Mouse (Mus musculus) induced T-regulatory cell, adult 2 months (primary cell): Measurements from ENCODE around the gene Surf4.

Source experiments
- DNase-seq: peaks from one replicate; pipeline ENCODE4 v3.0.0-alpha.2; 2012; ENCODE audit warnings: low read depth

The Surf4 gene

DNA sequence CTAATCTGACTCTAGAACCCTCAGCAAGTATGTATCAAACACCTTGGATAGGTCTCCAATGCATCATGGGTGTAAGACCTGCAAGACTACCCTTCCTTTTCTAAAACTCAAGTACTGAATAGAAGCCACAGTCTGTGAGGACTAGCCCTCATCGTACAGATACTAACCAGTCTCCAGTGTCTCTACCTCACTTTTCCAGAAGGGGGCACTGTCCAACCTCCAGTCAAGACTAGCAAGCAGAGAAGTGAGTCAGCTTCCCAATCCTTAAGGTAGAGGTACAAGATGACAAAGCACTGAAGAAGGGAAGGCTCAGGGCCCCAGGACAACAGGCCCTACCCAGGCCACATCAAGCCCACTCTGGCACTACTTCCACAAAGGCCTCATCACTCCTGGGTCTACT is 3.3 kb downstream of the Surf4 start:
- peak; percentile 86 for DNase-seq

DNA sequence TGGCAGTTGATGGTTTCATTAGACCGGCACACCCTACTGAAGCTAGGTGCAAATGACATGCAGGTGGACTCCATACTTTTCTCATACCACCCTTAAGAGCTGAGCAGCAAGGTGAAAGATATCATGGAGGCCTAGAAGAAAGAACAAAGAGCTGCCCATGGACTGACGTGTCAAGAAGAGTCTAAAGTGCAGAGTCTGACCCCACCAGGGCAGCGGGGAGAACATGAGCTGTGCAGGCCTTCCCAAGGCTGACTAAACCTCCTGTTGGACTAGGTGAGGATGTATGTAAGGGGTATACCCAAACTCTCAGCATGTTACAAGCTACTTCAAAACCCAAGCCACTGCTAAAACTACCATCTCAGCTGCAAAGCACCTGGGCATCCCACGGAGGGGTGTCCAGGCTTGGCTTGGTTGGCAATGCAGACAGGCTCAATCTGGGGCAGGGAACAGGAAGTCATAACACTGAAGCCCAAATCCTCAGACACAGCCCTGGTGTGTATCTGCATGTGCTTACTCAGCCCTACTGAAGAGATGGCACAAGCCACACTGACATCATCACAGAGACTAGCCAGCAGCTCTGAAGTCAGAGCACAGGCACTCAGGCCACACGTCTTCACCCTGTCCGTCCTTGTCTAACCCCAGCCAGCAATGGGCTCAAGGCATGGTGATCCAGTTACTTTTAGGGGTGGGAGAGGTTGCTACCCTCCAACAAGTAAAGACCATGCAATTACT is 5.8 kb downstream of the Surf4 start:
- DNase-seq, result no peak

DNA sequence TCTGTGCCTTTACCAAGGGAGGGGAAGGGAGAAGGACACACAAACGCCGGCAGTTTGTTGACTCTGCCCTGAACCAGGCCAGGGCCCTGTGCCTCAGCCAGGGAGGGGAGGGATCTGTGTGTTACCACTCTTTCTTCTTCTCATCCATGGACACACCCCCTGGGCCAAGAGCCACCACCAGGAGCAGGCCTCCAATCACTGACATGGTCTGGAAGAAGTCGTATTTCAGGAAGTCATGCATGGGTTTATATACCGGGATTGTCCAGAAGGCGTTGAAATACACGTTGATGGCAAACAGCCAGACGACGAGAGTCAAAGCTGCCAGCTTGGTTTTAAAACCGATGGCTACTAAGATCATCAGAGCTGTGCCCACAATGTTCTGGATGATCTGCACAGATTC is 11.9 kb downstream of the Surf4 start:
- DNase-seq, result no peak

DNA sequence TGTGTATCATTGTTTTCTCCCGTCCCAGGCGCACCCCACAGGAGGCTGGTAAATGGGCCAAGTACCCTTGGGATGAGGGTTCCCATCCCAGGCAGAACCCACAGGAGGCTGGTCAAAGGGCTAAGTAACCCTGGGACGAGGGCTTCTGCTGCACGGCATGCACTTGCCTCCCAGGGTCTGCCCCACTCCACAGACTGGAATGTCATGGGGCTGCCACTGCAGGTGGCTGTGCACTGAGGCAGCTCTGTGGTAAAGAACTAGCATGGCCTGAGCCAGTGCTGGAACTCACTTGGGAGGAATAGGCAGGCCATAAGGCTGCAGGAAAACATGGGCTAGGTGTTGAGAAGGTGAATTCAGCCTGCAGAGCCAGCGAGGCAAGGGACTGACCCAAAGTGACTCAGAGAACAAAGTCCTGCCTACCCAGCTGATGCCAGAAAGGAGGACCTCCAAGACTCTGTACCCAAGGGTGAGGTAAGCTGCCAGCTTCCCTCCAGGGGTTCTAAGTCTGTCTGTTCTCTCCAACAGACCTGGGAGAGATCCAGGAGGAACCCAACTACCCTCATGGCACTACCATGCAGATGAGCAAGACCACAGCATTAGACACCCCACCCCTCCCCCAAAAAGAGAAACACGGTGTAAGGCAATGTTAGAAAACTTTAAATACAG is 13.4 kb downstream of the Surf4 start:
- DNase-seq, result no peak

DNA sequence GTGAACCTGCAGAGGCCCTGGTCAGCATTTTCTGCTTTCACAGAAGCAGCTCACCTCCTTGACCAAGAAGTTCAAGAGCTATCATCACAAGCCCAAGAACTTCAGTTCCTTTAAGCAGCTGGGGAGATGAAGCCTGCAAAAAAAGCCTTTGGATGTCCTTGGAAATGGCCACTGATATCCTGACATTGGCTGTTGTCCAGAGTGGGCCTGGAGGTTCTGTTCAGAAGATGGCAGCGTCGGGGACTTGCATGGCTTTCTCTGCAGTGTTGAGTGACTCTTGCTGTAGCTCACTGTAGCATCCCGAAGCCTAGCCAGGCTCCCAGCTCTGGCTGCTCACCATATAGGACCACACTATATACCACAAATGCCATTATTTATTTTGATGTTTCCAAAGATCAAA is 14.0 kb downstream of the Surf4 start:
- no peak for DNase-seq

DNA sequence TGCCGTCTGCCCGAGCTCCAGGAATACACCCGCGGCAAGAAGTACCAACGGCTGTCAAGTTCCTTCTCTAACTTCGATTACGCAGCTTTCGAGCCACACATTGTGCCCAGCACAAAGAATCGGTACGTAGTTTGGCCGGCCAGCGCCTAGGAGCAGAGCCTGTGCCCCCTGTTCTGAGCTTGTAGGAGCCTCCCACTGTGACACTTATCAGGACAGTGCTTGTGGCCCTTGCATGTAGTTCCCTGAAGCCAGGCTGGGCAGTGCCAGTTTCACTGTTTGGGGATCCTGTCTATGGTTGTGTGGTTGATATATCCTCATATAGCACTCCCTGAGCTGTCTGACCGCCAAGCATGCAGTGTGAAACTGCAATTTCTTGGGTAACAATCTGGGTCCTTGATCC is 17.0 kb downstream of the Surf4 start:
- no peak for DNase-seq

DNA sequence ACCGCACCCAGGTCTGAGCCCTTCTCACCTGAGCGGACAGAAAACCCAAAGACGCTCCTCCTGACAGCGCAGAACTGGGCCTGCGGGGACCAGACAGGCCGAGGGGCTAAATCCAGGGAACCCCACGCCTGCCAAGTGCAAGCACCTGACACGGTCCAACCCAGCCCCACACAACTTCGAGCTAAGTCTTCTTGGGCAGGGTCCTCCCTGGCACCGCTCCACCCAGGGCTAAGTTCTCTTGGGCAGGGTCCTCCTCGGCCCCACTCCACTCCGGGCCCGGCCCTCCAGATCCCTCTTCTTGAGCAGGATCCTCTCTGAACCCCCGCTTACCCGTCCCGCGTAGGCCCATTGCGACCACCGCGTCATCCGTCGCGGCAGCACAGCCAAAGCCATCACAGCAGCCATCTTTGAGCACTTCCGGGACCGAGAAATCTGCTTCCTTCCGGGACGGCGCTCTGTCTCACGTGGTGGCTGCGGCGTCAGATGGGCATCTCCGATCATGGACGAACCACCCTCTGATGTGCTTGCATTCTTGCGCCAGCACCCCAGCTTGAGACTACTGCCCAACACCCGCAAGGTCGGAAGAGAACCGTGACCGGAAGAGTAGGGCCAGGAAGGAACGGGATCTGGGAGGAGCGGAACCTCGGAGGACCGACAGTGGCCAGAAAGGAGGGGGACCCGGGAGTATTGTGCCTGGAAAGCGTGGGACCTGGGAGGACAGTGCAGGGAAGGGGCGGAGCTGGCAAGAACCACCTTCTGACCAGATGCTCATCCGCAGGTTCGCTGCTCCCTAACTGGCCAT is 17.6 kb downstream of the Surf4 start, which contains the start of the genes Surf2 and Surf1:
Surf2 (plus strand) TSS at position 441 of the 802 bp plus-strand sequence.
Surf1 (minus strand) TSS at position 604 of the 802 bp plus-strand sequence.
- peak; percentile 92 for DNase-seq

DNA sequence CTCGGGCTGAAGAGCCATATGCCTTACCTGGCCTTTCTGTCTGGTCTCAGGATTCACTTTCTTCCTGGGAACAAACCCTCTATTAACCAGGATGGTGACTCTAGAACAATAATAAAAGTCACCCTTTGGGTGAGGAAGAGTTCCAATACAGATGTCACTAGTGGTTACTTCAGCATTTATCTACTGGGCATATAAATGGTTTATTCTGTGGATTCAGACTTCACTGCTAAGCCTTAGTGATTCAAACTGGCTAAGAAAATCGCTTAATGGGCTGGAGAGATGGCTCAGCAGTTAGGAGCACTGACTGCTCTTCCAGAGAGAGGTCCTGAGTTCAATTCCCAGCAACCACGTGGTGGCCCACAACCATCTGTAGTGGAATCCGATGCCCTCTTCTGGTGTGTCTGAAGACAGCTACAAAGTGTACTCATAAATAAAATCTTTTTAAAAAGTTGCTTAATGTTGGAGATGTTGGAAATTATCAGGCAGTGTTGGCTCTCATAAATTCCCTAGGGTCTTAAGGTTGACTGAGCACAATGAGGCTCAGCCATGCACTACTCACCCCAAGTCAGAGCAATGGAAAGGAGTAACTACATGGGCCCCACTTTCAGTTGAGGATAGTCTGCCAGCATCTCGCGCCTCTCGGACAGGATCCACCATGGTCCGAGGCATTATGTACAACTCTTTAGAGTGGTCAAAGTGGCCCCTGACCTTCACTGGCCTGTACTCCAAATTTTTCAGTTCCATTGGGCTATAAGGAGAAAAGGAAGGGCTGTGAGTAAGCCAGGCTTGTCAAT is 19.4 kb downstream of the Surf4 start:
- no peak for DNase-seq

DNA sequence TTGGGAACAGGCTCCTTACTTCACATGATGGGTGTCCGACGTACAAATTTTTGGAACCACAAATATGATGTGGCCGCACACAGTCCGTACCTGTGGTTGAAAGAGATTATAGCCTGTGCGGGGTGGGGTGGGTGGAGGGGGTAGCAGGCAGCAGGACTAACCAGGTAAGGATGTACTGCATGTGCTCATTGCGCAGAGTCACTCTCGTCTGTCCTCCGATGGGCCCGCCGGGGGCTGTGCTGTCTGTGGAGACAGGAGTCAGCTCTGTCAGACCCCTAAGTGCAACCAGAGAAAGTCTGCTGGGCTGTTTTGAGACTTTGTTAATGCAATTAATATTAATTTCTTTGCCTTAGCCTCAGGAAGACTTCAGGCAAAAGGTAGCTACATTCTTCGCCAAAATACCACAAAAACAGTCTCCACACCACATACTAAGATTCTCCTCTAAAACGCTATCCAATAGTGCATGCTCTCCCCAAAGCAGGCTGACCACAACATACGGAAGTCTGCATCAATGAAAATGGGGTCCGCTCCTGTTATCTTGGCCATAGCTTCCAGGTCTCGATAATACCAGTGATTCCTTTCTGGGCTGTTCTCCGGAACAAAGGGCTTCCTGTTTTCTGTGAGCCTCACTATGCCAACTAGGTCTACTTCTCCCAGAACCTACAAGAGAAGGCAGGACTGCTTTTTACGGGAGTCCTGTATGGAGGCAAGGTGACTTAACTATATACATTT is 20.1 kb downstream of the Surf4 start:
- DNase-seq, result peak; percentile 17

DNA sequence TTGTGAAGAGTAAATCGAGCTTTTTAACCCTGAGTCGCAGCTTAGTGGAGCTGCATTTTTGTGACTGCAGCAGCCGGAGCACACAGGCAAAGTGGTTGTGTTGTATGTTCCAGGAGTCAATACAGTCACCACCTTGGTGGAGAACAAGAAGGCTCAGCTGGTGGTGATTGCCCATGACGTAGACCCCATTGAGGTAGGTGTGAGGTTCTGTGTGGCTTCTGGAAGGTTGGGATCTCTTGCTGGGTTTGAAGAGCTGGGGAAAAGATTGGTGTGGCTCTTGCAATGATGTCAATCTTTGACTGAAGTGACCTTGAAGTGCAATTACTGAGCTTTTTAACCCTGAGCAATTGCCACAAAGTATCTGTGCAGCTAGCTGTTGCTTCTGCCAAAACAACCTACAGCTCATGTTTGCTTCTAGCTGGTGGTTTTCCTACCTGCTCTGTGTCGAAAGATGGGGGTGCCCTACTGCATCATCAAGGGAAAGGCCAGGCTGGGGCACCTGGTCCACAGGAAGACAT is 21.4 kb downstream of the Surf4 start:
- peak; percentile 39 for DNase-seq

DNA sequence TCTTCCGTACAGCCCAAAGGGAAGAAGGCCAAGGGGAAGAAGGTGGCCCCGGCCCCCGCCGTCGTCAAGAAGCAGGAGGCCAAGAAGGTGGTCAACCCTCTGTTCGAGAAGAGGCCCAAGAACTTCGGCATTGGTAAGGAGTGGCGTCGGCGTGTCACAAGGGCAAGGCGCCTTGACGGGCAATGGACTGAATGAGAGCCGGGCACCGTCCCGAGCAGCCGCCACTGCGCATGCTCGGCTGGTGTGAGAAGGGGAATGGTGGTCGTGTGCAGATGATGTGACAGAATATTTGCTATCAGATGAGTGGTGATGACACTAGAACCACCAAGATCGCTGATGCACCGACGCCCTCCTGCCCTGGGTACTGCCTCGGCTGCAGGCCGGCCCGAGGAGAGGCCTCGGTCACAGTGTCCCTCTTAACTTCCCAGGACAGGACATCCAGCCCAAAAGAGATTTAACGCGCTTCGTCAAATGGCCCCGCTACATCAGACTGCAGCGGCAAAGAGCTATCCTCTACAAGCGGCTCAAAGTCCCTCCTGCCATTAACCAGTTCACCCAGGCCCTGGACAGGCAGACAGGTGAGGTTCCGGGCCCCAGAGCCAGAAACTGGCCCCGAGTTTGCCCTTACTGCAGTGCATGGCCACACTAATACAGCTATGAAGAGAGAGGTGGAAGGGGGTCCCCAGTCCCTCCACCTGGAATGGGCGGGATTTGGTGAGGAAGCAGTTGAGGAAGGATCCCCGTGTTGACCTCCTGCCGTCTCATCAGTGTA is 22.5 kb downstream of the Surf4 start:
- DNase-seq, result peak; percentile 82

DNA sequence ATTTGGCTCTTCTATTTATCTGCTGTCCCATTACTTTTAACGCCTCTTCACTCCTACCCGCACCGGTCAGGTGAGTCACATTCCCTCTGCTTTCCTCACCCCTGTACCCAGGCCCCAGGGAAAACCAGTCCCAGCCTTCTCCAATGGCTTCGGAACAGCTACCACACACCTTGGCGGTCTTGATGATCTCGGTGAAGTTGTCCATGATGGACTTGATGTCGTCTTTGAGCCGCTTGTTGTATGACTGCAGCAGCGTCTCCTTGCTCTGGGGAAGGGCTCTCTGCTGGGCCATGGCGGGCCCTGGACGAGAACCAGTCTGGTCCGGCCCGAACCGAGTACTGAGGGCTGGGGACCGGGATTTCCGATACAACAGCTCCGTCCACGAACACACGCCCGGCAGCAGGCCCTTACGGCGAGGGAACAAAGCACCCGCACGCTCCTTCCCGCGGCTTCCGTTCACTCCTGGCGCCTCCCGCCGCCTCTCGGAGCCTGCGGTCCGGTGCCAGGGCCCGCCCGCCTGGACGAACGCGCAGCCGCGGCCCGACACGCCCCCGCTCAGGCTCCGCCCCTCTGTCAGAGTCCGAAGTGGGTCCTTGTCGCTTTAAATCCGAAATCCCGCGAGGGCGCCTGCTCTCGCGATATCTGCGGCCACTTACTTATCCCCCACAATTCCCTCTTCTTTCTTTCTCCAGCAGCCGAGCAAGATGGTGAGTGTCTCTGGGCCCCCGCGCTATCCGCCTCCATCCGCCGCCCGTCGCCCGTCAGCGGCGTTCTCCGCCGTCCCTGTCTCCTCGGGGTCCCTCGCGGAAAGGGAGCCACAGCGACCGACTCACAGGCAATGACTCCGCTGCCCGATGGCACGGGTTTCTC is 23.4 kb downstream of the Surf4 start, which contains the start of the genes Med22 and Rpl7a:
Med22 (minus strand) TSS at position 554 of the 870 bp plus-strand sequence.
Rpl7a (plus strand) TSS at position 641 of the 870 bp plus-strand sequence.
- peak; percentile 100 for DNase-seq

DNA sequence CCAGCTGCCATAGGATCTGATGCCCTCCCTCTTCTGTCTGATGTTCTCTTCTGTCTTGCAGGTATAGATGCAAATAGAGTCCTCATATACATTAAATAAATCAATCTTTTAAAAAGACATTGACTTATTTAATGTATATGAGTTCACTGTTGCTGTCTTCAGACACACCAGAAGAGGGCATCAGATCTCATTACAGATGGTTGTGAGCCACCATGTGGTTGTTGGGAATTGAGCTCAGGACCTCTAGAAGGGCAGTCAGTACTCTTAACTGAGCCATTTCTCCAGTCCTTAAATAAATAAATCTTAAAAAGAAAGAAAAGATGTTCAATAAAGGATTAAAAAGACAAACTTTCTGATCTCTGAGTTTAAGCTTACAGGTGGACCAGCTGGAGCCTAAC is 24.3 kb downstream of the Surf4 start:
- DNase-seq, result no peak

DNA sequence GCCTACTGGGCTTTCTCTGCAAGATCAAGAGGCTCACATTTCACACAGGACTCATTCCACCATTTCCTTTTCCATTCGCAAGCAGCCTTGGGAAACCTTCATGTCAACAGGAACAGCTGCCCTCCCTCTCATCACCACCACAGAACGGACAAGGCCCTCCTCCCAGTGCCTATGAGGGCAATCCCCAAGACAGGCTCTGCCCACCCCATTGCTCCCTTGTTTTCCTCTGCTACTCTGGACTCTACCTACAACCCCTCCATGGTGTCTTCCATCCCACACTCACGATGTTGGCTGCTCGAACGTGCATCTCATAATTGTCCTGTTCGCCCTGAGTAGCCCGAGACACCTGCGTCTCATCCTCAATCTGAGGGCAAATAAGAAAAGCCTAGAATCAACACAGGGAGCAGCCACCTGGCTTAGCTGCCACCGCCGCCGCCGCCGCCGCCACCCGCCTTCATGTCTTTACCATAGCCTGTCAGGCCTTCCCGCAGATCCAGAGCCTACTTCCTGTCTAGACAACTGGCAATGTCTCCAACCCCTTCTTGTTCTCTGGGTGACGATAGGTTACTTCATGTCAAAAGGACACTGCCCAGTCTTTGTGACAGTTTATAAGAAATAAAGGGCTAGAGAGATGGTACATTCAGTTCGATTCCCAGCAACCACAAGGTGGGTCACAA is 24.9 kb downstream of the Surf4 start:
- DNase-seq, result peak; percentile 32

DNA sequence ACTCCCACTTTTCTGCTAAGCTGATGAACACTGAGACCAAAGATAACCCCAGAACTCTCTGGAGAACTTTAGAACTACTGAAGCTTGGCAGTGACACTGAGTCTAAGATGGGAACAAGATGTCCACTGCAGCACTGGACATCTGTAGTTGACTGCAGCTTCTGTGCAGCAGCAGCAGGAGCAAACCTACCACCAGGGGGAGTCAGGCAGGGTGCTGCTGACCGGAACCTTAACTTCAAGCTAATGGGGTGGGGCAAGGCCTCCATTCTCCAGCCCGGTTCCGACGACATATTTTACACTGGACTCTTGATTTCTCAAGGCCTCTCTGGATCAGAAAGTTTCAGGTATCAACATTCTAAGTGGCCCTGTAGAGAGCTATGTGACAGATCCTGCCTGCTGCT is 26.6 kb downstream of the Surf4 start:
- peak; percentile 74 for DNase-seq

DNA sequence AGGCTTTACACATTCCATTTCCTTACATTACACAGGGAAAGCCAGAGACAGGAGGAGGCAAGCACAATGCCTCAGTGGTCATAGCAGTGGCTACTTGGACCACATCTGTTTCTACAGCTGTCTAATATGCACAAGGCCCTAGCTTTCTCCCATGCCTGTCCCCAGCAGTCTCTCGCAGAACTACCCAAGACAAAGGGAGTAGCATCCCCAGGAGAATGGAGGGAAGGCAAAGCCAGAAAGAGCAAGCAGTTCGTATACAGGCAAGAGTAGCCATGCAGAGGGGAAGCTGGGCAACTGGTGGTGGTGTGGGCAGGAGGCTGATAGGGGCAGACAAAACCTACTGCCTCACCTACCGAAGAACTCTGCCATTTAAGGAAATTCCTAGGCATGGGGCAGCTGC is 27.3 kb downstream of the Surf4 start:
- DNase-seq, result no peak

DNA sequence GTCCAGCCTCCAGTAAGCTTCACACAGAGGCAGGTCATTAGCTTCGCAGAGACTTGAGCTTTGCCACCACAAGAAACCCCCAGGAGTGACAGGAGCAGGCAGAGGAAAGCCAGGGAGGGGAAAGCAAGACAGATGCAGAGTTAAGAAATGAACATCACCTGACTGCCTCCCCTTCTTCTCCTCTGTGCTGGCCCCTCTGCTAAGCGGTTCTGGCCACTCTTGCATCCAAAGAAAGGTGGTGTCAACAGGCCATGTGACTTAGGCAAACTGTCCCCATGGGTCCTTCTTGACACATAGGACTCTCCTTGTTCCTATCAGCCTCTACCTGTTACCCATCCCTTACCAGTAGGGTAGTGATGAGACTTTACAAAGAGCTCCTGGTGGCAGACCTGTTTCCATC is 27.8 kb downstream of the Surf4 start:
- DNase-seq, result no peak

DNA sequence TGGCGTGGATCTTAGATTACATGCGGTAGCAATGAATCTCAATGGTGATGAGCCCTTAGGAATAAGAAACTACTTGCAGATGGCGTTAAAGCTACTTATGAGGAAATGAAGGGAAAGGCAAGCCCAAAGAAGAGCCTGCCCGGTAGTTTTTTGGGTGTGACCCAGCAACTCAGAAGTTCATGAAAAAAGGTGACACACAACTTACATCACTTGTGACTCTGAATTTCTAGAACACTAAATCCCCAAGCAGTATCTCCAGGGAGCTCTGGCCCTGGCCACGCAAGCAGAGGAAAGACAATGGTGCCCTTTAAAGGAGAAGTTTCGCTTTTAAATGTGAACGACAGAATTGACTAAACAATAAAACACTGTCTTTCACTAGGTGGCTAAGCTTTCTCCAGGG is 30.4 kb downstream of the Surf4 start:
- no peak for DNase-seq
